Mouse (Mus musculus) ES-Bruce4 (cell line): ENCODE measurements around the gene Lmod2.

ENCODE experiments used
- CTCF ChIP-seq: IDR thresholded peaks from one replicate; pipeline ENCODE4 v1.8.1; 2011; ENCODE audit warnings: low read depth, low read length
- POLR2A ChIP-seq: IDR thresholded peaks from one replicate; pipeline ENCODE4 v1.8.1; 2011; ENCODE audit warnings: low read length; ENCODE audit not compliant: insufficient read depth

GRCm38 (mm10) chr6:24554427-24555086 is 43.0 kb upstream of the Lmod2 start:
- TF ChIP-seq POLR2A (no peak), CTCF (no peak)
